Mouse (Mus musculus) thymus, adult 2 months (tissue): Measurements from ENCODE around the gene 6030408B16Rik. TPM values are rescaled to one million over a fixed set of nuclear protein-coding genes. Genes with fewer than 3 reads are reported as not detected.

Experiments used
- DNase-seq: peaks from one replicate; pipeline ENCODE4 v3.0.0; 2021
- H3K27ac ChIP-seq: fragments of 200-500 bp; 2 replicates; pipeline ENCODE4 v1.5.1; 2012; ENCODE audit warnings: low read length, control low read depth; ENCODE audit not compliant: control insufficient read depth, insufficient read depth
- H3K27me3 ChIP-seq: fragments of 200-500 bp; 2 replicates; pipeline ENCODE4 v1.6.1; 2012; ENCODE audit warnings: mild to moderate bottlenecking, low read length, moderate library complexity, mixed read lengths; ENCODE audit not compliant: control insufficient read depth, insufficient read depth
- H3K36me3 ChIP-seq: fragments of 200-500 bp; 2 replicates; pipeline ENCODE4 v1.6.1; 2012; ENCODE audit warnings: mild to moderate bottlenecking, low read length, moderate library complexity; ENCODE audit not compliant: control insufficient read depth, insufficient read depth
- H3K4me1 ChIP-seq: fragments of 200-500 bp; replicated peaks from 2 replicates; pipeline ENCODE4 v1.6.1; 2012; ENCODE audit warnings: low read length; ENCODE audit not compliant: control insufficient read depth, insufficient read depth
- H3K4me3 ChIP-seq: fragments of 200-500 bp; 2 replicates; pipeline ENCODE4 v1.5.1; 2012; ENCODE audit warnings: mild to moderate bottlenecking, low read length, control low read depth, moderate library complexity; ENCODE audit not compliant: control insufficient read depth, insufficient read depth
- CTCF ChIP-seq: fragments of 200-500 bp; IDR thresholded peaks from 2 replicates; pipeline ENCODE4 v1.5.1; 2012; ENCODE audit warnings: mild to moderate bottlenecking, control low read depth, low read length, moderate library complexity, borderline replicate concordance; ENCODE audit not compliant: control insufficient read depth, poor library complexity, insufficient read depth; ENCODE audit errors: extremely low read depth
- POLR2A ChIP-seq: fragments of 200-500 bp; IDR thresholded peaks from 2 replicates; pipeline ENCODE4 v1.6.1; 2012; ENCODE audit warnings: mild to moderate bottlenecking, low read length, control low read depth, moderate library complexity; ENCODE audit not compliant: control insufficient read depth, poor library complexity, insufficient read depth; ENCODE audit errors: extremely low read depth
- WGBS: fragments of 180-500 bp; shearing (Covaris S2); methylation state at CpG from one replicate; pipeline ENCODE4 v1.1.7; 2018; 5-methylcytosine and 5-hydroxymethylcytosine counted together
- polyA plus RNA-seq: library from polyadenylated mRNA; depleted of rRNA; stranded (reverse); fragments of >200 nt; gene quantifications from 2 replicates; pipeline ENCODE4 v1.2.3, GENCODE M21; 2012

The 6030408B16Rik gene
- polyA plus RNA-seq, 1 experiment: 0.88 TPM

GRCm38 (mm10) chr15:101282471-101282870 is 10.5 kb upstream of the 6030408B16Rik start:
- Histone ChIP-seq H3K36me3 (peaks cover 6% of the 10 kb centered on the region), H3K4me1 (peaks cover 8% of the 10 kb centered on the region), H3K27ac (no peak overlapping the region), H3K27me3 (no peaks in the 10 kb centered on the region), H3K4me3 (no peak overlapping the region)
- WGBS: 86% methylated on average over 5 of the region's 5 CpGs
- DNase-seq: no peak
- TF ChIP-seq POLR2A (no peak), CTCF (no peak)

DNA sequence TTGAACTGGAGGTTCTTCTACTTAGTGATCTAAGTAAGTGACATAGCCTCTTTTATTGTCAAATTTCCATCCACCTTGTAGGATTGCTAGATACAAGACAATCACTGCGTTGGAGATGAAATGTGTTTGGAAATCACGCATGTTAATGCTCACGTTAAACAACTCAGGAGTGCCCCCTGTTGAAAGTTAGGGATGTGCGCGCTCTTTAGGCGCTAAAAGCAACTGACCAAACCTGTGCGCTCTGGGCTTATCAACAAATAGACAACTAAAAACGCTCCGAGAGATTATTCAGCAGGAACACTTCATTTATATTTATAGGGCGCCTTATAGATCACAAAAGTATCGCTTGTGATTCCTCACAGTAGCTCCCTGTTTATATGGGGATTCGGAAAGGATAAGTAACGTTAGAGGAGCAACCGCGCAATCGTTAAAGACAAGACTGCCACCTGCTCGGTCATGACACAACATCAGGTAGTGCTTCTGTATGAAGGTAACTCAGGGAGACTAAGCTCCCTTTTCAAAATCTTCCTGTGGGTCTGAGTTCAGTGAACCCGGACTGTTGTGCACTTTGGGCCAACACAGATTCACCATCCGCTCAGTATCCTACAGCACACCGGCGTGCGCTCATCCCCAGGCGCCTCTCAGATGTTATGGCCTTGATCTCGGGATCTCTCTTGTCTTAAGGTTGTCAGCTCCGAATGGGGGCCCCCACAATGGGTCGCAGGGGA is 9.7 kb upstream of the 6030408B16Rik start:
- Histone ChIP-seq H3K27me3 (no peaks in the 10 kb centered on the region), H3K36me3 (peaks cover 12% of the 10 kb centered on the region), H3K27ac (peak overlapping the region; percentile 35), H3K4me3 (peak overlapping the region; percentile 39), H3K4me1 (peaks cover 8% of the 10 kb centered on the region)
- TF ChIP-seq CTCF (no peak), POLR2A (no peak)
- 1% methylated on average over 26 of the region's 26 CpGs for WGBS
- DNase-seq: peak; percentile 61

DNA sequence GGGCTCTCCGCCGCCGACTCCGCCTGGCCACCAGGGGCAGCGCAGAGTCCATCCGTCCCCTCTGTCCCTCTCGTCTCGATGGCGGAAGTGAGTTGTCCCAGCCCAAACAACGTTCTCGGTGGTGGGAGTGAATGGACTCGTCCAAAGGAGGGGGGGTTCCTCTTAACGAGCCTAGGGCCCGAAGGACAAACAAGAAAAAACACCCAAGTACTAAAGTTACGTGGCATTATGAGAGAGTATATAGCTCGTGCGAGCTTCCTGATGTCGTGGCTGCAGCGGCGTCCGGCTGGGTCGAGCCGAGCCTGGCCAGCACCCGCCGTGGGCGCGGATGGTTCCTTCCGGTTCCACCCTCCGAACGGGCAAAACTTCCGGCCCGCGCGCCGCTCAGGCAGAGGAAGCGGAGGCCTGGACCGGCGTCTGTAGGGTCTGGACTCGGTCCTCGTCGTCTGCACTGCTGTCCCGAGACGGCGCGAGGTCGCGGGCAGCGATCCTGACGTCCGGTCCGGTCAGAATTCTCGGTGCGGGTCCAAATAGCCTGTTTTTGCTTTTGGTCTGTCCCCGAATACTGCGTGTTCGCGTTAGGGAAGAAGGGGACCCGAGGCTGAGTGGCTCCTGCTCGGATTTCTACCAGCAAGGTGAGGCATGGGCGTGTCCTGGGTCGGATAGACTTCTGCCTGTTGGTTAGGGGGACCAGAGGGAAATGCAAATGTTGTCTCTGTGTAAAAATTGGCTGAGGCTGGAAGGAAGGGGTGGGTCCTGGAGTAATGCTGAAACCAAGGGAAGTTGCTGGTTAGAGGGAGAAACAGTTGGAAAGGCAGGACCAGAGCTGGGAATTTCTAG is 8.9 kb upstream of the 6030408B16Rik start, which contains the start of gene Atg101:
TSS of gene Atg101 (plus strand) at position 362 of the 840 bp plus-strand sequence.
- H3K27ac ChIP-seq: peak within 1 kb of the TSS; percentile 56
- under 1% methylated on average over 61 of the region's 61 CpGs for whole genome bisulfite sequencing
- peak; percentile 91 for DNase-seq
- no peaks in the 10 kb centered on the region for H3K27me3 ChIP-seq
- peaks cover 20% of the 10 kb centered on the region for H3K36me3 ChIP-seq
- peaks cover 8% of the 10 kb centered on the region for H3K4me1 ChIP-seq
- TF ChIP-seq CTCF (peak; percentile 98), POLR2A (peak; percentile 78; the same call in 1 of the 2 replicates)
- peak within 1 kb of the TSS; percentile 60 for H3K4me3 ChIP-seq

DNA sequence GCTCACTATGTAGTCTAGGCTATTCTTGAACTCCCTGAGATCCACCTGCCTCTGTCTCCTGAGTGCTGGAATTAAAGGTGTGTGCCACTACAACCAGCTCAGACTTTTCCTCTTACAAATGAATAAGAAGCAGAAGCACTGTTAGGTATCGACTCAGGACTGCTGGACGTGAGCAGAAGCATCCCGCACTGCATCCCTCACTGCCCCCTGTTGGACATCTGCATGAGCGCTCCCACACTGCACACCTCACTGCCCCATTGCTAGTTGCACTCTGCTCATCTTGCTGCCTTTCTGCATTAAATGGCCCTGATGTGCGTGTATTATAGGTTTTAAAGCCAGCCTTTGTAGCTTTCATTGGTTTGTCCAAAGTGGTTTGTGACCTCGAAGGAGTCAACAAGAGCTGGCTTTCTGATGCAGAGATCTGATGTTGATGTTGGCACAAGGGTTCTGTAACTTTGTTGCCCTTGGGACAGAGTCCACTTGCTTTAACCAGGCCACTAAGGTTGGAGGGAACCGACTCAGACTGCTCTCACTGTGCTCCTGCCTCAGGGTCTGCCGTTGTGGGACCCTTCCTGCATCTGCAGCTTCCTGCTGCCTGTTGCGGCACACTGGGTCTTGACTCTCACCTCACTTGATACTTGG is 6.8 kb upstream of the 6030408B16Rik start:
- 72% methylated on average over 9 of the region's 9 CpGs for WGBS

DNA sequence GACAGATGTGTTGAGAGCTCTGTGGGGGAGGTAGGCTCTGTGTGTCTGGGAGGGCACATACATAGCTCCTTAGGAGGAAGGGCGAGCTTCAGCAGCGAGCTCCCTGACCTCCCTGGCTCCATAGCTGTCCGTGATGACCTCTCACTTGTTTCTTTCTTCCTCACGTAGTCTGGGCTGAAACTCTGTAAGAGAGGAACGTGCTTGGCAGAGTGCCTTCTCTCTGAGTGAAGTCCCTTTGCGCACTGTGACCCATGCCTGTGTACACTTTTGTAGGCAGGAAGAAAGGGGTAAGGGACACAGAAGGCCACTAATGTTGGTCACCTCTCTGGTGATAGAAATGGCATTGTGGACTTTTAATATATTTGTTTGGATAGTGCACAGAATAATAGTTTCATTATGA is 5.7 kb upstream of the 6030408B16Rik start:
- Histone ChIP-seq H3K27me3 (no peaks in the 10 kb centered on the region), H3K4me3 (no peak overlapping the region), H3K36me3 (peaks cover 37% of the 10 kb centered on the region), H3K27ac (no peak overlapping the region), H3K4me1 (peaks cover 8% of the 10 kb centered on the region)
- WGBS: 95% methylated on average over 6 of the region's 6 CpGs
- no peak for DNase-seq
- no peak for TF ChIP-seq POLR2A
- TF ChIP-seq CTCF: no peak

More for the DNA sequence above, 6.8 kb upstream of the 6030408B16Rik start:
- DNase-seq: no peak
- H3K27ac ChIP-seq: no peak overlapping the region
- H3K4me1 ChIP-seq: peaks cover 8% of the 10 kb centered on the region
- H3K27me3 ChIP-seq: no peaks in the 10 kb centered on the region
- peaks cover 37% of the 10 kb centered on the region for H3K36me3 ChIP-seq
- no peak for TF ChIP-seq POLR2A
- TF ChIP-seq CTCF: no peak
- no peak overlapping the region for H3K4me3 ChIP-seq

GRCm38 (mm10) chr15:101290354-101290753 is 2.7 kb upstream of the 6030408B16Rik start:
- Histone ChIP-seq H3K36me3 (peaks cover 37% of the 10 kb centered on the region), H3K4me1 (peaks cover 5% of the 10 kb centered on the region), H3K4me3 (no peak overlapping the region), H3K27ac (no peak overlapping the region), H3K27me3 (no peaks in the 10 kb centered on the region)
- TF ChIP-seq CTCF (no peak), POLR2A (no peak)
- 98% methylated on average over 15 of the region's 15 CpGs for WGBS
- no peak for DNase-seq
